Mouse (Mus musculus): Measurements from ENCODE around the gene Banp. TPM values are rescaled to one million over a fixed set of nuclear protein-coding genes. Genes with fewer than 3 reads are reported as not detected.

The Banp gene
- total RNA-seq, 2 experiments from 2014 or later = 30.2 to 30.7 TPM

GRCm38 (mm10) chr8:122050620-122051019 lies 101.1 kb downstream of the Banp start:
- intact Hi-C loops (cut with DNase I) = no loop called here
- DNase-seq = peak; percentile 58

- intact Hi-C loops (cut with DNase I) = no loop called here
- DNase-seq = no peak
Observed at GRCm38 (mm10) chr8:122055321-122055720, 105.8 kb downstream of the Banp start.

- DNase-seq = no peak
- intact Hi-C loops (cut with DNase I) = no loop called here
Observed at GRCm38 (mm10) chr8:122056113-122056512, 106.6 kb downstream of the Banp start.

GRCm38 (mm10) chr8:122056882-122057281 lies 107.3 kb downstream of the Banp start:
- intact Hi-C loops (cut with DNase I) = no loop called here
- no peak for DNase-seq

- intact Hi-C loops (cut with DNase I) = no loop called here
Observed at GRCm38 (mm10) chr8:122058510-122058909, 109.0 kb downstream of the Banp start.

GRCm38 (mm10) chr8:122058951-122059350 lies 109.4 kb downstream of the Banp start:
- intact Hi-C loops (cut with DNase I) = no loop called here
- DNase-seq = no peak

More at GRCm38 (mm10) chr8:122058510-122058909, 109.0 kb downstream of the Banp start:
- no peak for DNase-seq

GRCm38 (mm10) chr8:122062508-122063223 lies 113.1 kb downstream of the Banp start:
- intact Hi-C loops (cut with DNase I) = no loop called here

GRCm38 (mm10) chr8:122064353-122064752 lies 114.8 kb downstream of the Banp start:
- no peak for DNase-seq
- intact Hi-C loops (cut with DNase I) = no loop called here

More at GRCm38 (mm10) chr8:122062508-122063223, 113.1 kb downstream of the Banp start:
- no peak for DNase-seq

GRCm38 (mm10) chr8:122067783-122068505 lies 118.4 kb downstream of the Banp start:
- intact Hi-C loops (cut with DNase I) = no loop called here

GRCm38 (mm10) chr8:122068609-122069008 lies 119.1 kb downstream of the Banp start:
- DNase-seq = no peak
- intact Hi-C loops (cut with DNase I) = no loop called here

More at GRCm38 (mm10) chr8:122067783-122068505, 118.4 kb downstream of the Banp start:
- DNase-seq = no peak

GRCm38 (mm10) chr8:122069281-122069680 lies 119.7 kb downstream of the Banp start:
- intact Hi-C loops (cut with DNase I) = no loop called here
- no peak for DNase-seq

GRCm38 (mm10) chr8:122071193-122071592 lies 121.6 kb downstream of the Banp start:
- intact Hi-C loops (cut with DNase I) = no loop called here

GRCm38 (mm10) chr8:122073964-122074363 lies 124.4 kb downstream of the Banp start:
- no peak for DNase-seq
- intact Hi-C loops (cut with DNase I) = no loop called here

More at GRCm38 (mm10) chr8:122071193-122071592, 121.6 kb downstream of the Banp start:
- DNase-seq = no peak

- intact Hi-C loops (cut with DNase I) = no loop called here
- no peak for DNase-seq
Observed at GRCm38 (mm10) chr8:122074442-122074841, 124.9 kb downstream of the Banp start.

- intact Hi-C loops (cut with DNase I) = no loop called here
Observed at GRCm38 (mm10) chr8:122074977-122075376, 125.4 kb downstream of the Banp start.

GRCm38 (mm10) chr8:122076183-122076842 lies 126.8 kb downstream of the Banp start:
- intact Hi-C loops (cut with DNase I) = no loop called here
- no peak for DNase-seq

More at GRCm38 (mm10) chr8:122074977-122075376, 125.4 kb downstream of the Banp start:
- DNase-seq = no peak

- no peak for DNase-seq
- intact Hi-C loops (cut with DNase I) = no loop called here
Observed at GRCm38 (mm10) chr8:122078321-122078720, 128.8 kb downstream of the Banp start.

Measured in left cerebral cortex, postnatal 4 days (tissue).